Mouse (Mus musculus): ENCODE results near the gene Arhgef16.

Gene Arhgef16

GRCm38 (mm10) chr4:154301466-154301881 is at the start of gene Arhgef16:
TSS of gene Arhgef16 (minus strand) at chr4:154301676.
- peak; percentile 46 for DNase-seq (ENCODE audit: extremely low spot score, low read depth, low spot score)

GRCm38 (mm10) chr4:154348197-154348786 is 46.8 kb upstream of the Arhgef16 start:
- DNase-seq (ENCODE audit: extremely low spot score, low read depth, low spot score): no peak

- no peak for DNase-seq (ENCODE audit: extremely low spot score, low read depth, low spot score)
Observed at GRCm38 (mm10) chr4:154346731-154347522, 45.5 kb upstream of the Arhgef16 start.

GRCm38 (mm10) chr4:154336650-154337049 is 35.2 kb upstream of the Arhgef16 start:
- no peak for DNase-seq (ENCODE audit: extremely low spot score, low read depth, low spot score)

- no peak for DNase-seq (ENCODE audit: extremely low spot score, low read depth, low spot score)
Observed at GRCm38 (mm10) chr4:154335761-154336160, 34.3 kb upstream of the Arhgef16 start, which contains the start of gene B230104I21Rik. TSS of gene B230104I21Rik (plus strand) at chr4:154336127.

- no peak for DNase-seq (ENCODE audit: extremely low spot score, low read depth, low spot score)
Observed at GRCm38 (mm10) chr4:154334699-154335402, 33.4 kb upstream of the Arhgef16 start.

GRCm38 (mm10) chr4:154333300-154333699 is 31.8 kb upstream of the Arhgef16 start:
- DNase-seq (ENCODE audit: extremely low spot score, low read depth, low spot score): no peak

GRCm38 (mm10) chr4:154331271-154331670 is 29.8 kb upstream of the Arhgef16 start:
- no peak for DNase-seq (ENCODE audit: extremely low spot score, low read depth, low spot score)

GRCm38 (mm10) chr4:154330001-154330400 is 28.5 kb upstream of the Arhgef16 start:
- DNase-seq (ENCODE audit: extremely low spot score, low read depth, low spot score): no peak

GRCm38 (mm10) chr4:154328836-154329235 is 27.4 kb upstream of the Arhgef16 start:
- peak; percentile 81 for DNase-seq (ENCODE audit: extremely low spot score, low read depth, low spot score)

DNA sequence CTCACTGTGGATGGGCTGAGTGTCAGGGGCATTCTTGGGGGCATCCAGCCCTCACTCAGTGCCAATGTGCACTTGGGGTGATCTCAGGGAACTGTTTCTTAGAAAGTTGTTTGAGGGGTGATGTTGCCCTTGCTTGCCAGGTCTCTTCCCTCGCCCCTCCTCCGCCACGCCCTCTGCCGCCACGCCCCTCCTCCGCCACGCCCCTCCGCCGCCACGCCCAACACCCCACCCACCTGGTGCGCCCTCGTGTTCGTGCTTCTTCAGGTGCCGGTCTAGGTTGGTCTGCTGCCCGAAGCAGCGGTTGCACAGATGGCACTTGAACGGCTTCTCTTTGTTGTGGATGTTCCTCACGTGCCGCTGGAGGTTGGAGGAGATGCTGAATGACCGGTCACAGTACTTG is 27.0 kb upstream of the Arhgef16 start:
- DNase-seq (ENCODE audit: extremely low spot score, low read depth, low spot score): no peak

GRCm38 (mm10) chr4:154325410-154325809 is 23.9 kb upstream of the Arhgef16 start:
- no peak for DNase-seq (ENCODE audit: extremely low spot score, low read depth, low spot score)

- DNase-seq (ENCODE audit: extremely low spot score, low read depth, low spot score): no peak
Observed at GRCm38 (mm10) chr4:154313622-154313967, 12.1 kb upstream of the Arhgef16 start.

DNA sequence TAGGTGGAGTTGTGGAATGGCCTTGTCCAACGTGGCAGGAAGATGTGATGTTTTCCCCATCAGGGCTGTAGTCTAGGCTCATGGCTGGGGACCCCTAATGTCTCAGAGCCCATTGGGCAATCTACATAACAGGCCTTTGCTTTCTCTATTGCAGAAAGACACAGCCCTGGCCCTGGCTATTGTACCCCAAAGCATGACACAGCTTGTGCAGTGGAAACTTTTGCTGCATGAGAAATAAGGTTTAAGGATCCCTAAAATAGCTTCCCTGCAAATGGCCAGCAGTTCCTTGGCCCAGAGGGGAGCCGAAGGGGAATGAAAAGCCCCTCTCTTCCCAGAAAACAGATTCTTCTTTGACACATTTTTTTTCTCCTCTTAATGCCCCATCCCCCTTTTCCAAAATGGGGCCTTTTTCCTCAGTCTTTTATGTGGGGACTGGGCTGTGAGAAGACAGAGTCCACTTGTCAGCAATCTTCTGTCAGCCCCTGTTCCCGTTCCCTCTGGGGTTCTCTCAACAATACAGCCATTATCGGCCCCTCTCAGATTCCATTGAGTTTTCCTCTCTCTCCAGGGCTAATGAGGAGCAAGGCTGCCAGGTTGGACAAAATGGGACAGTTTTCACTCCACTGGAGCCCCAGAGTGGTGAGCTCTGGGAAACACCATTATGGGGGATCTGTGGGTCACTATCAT is 11.6 kb upstream of the Arhgef16 start:
- no peak for DNase-seq (ENCODE audit: extremely low spot score, low read depth, low spot score)

- DNase-seq (ENCODE audit: extremely low spot score, low read depth, low spot score): no peak
Observed at GRCm38 (mm10) chr4:154312143-154312812, 10.8 kb upstream of the Arhgef16 start.

DNA sequence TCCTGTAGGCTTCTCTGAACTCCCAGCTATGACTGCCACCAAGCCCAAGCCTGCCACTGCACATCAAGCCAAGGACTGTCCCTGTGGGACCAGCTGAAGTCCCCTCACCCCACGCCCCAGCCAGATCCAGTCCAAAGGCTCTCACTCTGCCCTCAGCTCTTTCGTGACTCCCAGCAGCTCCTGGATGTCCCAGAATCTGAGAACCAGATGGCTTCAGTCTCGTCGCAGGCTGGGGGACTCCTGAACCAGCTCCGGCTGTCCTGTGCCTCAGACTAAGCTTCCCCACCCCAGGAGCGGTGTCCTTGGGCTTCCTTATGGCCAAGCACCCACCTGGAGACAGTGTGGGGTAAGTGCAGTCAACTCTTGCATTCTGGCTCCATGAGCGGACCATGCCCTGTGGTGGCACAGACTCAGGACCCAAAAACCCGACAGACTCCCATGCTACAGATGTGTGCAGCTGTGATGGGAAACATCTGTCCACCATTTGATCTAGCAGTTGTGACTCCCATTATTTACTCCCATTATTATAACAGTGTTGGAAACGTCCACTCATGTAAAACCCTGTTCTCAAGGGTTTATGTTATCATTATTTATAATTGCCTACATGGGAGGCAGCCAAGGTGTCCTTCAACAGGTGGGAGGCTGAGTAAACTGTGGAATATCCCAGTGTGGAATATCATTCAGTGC is 9.2 kb upstream of the Arhgef16 start:
- no peak for DNase-seq (ENCODE audit: extremely low spot score, low read depth, low spot score)

- DNase-seq (ENCODE audit: extremely low spot score, low read depth, low spot score): no peak
Observed at GRCm38 (mm10) chr4:154309131-154309530, 7.7 kb upstream of the Arhgef16 start.

- DNase-seq (ENCODE audit: extremely low spot score, low read depth, low spot score): no peak
Observed at GRCm38 (mm10) chr4:154299541-154300271, 1.8 kb downstream of the Arhgef16 start.

- DNase-seq (ENCODE audit: extremely low spot score, low read depth, low spot score): no peak
Observed at GRCm38 (mm10) chr4:154297761-154298160, 3.7 kb downstream of the Arhgef16 start.
